Mouse (Mus musculus) heart, embryonic 13.5 days (tissue): ENCODE measurements around the gene Chn2. TPM values are rescaled to one million over a fixed set of nuclear protein-coding genes. Genes with fewer than 3 reads are reported as not detected.

ENCODE experiments used
- ATAC-seq: fragments of 200-750 bp; cut with Nextera tagmentation; 2 replicates; pipeline ENCODE4 v1.8.0; 2017; ENCODE audit warnings: moderate TSS enrichment; ENCODE audit not compliant: insufficient number of reproducible peaks, low FRiP score, low TSS enrichment; ENCODE audit errors: extremely low read depth
- H3K27ac ChIP-seq: fragments of 300-500 bp; sonication (generic); replicated peaks from 2 replicates; pipeline ENCODE4 v1.5.1; 2015; ENCODE audit warnings: moderate library complexity, mild to moderate bottlenecking, inconsistent platforms
- H3K27me3 ChIP-seq: fragments of 300-500 bp; sonication (generic); replicated peaks from 2 replicates; pipeline ENCODE4 v1.6.1; 2015; ENCODE audit warnings: mild to moderate bottlenecking, inconsistent platforms
- H3K36me3 ChIP-seq: fragments of 300-500 bp; sonication (generic); 2 replicates; pipeline ENCODE4 v1.6.1; 2015; ENCODE audit warnings: mild to moderate bottlenecking, inconsistent platforms
- H3K4me1 ChIP-seq: fragments of 300-500 bp; sonication (generic); 2 replicates; pipeline ENCODE4 v1.6.1; 2015; ENCODE audit warnings: inconsistent platforms
- H3K4me2 ChIP-seq: fragments of 300-500 bp; sonication (generic); 2 replicates; pipeline ENCODE4 v1.6.1; 2015; ENCODE audit warnings: inconsistent platforms, mild to moderate bottlenecking, moderate library complexity
- H3K4me3 ChIP-seq: fragments of 300-500 bp; sonication (generic); 2 replicates; pipeline ENCODE4 v1.5.1; 2015; ENCODE audit warnings: moderate library complexity, mild to moderate bottlenecking, inconsistent platforms
- H3K9ac ChIP-seq: fragments of 300-500 bp; sonication (generic); 2 replicates; pipeline ENCODE4 v1.6.1; 2015; ENCODE audit warnings: inconsistent platforms, mild to moderate bottlenecking, moderate library complexity
- H3K9me3 ChIP-seq: fragments of 300-500 bp; sonication (generic); 2 replicates; pipeline ENCODE4 v1.6.1; 2016; ENCODE audit warnings: inconsistent platforms
- WGBS: fragments of 180-500 bp; shearing (Covaris S2); methylation state at CpG from one replicate; pipeline ENCODE4 v1.1.7; 2015; ENCODE audit warnings: mixed read lengths; 5-methylcytosine and 5-hydroxymethylcytosine counted together
- polyA plus RNA-seq: library from polyadenylated mRNA; unstranded; fragments of >200 nt; fragmentation: Nextera tagmentation; extraction: Ambion mirVana; gene quantifications from 2 replicates; pipeline ENCODE4 v1.2.1, GENCODE M21; 2015

The Chn2 gene
- polyA plus RNA-seq, 1 experiment from 2014 or later, result 8.7 TPM

DNA sequence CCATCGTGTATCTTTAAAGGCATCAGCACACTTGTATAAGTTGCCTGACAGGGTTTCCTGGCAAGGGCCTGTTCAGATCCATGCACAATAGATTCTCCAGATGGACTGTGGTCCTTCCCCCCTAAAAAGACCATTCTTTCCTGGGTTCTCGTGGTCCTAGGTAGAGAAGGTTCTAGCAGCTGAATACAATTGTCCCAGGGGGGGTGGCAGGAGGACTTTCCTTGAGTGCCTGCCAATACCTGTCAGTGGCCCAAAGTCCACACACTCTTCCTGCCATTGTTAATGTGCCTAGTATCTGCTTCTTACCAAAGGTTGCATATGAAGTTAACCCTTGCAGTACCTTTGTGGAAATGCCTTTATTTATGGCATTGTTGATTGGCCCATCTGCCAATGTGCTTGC, 257.9 kb downstream of the Chn2 start:
- Histone ChIP-seq H3K36me3 (peaks cover 14% of the 10 kb centered on the region), H3K9me3 (no peaks in the 10 kb centered on the region), H3K27me3 (no peaks in the 10 kb centered on the region), H3K27ac (peak overlapping the region; percentile 73; the same call in 1 of the 2 replicates), H3K4me2 (no peak overlapping the region), H3K4me3 (no peak overlapping the region), H3K4me1 (no peaks in the 10 kb centered on the region), H3K9ac (no peak overlapping the region)
- ATAC-seq, result no peak
- 64% methylated on average over 2 of the region's 2 CpGs for WGBS

DNA sequence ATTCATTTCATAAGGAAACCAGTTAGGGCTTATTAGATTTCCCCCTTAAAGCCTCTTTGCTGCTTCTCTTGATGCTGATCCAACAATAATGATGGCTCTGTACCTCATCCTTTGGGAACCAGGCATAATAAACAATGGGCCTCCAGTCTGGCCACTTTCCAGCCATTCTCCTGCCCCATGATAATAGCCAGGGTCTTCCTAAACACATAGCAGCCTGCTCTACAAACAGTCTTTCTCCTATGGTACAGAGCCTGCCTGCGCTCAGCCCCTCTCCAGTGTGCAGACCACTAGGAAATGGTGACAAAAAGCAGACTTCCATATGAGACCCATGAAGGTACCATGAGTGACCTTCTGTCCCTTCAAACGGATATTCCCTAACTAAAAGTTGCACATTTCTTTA, 260.1 kb downstream of the Chn2 start:
- Histone ChIP-seq H3K9ac (no peak overlapping the region), H3K36me3 (peaks cover 8% of the 10 kb centered on the region; the same call in 1 of the 2 replicates), H3K27me3 (no peaks in the 10 kb centered on the region), H3K27ac (peak overlapping the region; percentile 77), H3K9me3 (no peaks in the 10 kb centered on the region), H3K4me2 (no peak overlapping the region), H3K4me1 (no peaks in the 10 kb centered on the region), H3K4me3 (no peak overlapping the region)
- WGBS, result 55% methylated on average over 2 of the region's 2 CpGs
- peak; percentile 71; the same call in 1 of the 2 replicates for ATAC-seq

DNA sequence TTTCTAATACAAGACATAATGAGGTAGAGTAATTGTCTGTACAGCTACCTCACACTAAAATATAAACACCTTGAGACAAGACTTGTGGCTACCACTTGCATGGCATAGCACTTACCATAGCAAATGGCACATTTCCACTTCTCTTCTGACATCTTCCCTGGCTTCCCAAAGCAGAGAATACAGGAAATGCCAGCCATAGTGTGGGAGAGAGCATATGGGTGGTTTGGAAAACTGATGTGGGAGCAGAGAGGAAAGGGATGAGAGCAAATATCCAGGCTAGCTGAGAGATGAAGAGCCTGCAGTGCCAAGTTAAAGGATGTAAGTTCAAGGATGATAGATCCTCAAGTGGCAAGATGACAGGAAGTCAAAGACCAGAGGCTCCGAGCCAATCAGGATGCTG, 266.4 kb downstream of the Chn2 start:
- Histone ChIP-seq H3K9ac (no peak overlapping the region), H3K4me1 (no peaks in the 10 kb centered on the region), H3K36me3 (no peaks in the 10 kb centered on the region), H3K27ac (no peak overlapping the region), H3K4me2 (no peak overlapping the region), H3K27me3 (no peaks in the 10 kb centered on the region), H3K4me3 (no peak overlapping the region), H3K9me3 (no peaks in the 10 kb centered on the region)
- WGBS, result 50% methylated on average over 1 of the region's 1 CpGs
- ATAC-seq, result no peak

DNA sequence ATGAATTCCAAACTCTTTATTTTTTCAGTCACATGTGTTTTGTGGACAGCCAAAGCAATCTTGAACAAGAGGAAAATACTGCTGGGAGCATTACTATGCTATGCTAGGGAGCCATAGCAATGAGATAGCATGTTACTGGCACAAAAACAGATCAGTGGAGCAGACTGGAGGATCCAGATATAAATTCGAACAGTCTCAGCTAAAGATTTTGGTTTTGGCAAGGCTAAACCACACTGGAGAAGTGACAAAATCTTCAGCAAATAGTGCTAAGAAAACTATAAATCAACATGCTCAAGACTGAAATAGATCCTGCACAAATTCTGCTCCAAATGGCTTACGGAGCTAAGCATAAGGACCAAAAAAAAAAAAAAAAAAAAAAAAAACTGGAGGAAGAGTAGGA, 273.7 kb downstream of the Chn2 start:
- Histone ChIP-seq H3K36me3 (no peaks in the 10 kb centered on the region), H3K9ac (no peak overlapping the region), H3K4me2 (no peak overlapping the region), H3K9me3 (no peaks in the 10 kb centered on the region), H3K4me1 (no peaks in the 10 kb centered on the region), H3K27ac (no peak overlapping the region), H3K4me3 (no peak overlapping the region), H3K27me3 (peaks cover 4% of the 10 kb centered on the region; the same call in 1 of the 2 replicates)
- 72% methylated on average over 2 of the region's 2 CpGs for WGBS
- ATAC-seq, result no peak

DNA sequence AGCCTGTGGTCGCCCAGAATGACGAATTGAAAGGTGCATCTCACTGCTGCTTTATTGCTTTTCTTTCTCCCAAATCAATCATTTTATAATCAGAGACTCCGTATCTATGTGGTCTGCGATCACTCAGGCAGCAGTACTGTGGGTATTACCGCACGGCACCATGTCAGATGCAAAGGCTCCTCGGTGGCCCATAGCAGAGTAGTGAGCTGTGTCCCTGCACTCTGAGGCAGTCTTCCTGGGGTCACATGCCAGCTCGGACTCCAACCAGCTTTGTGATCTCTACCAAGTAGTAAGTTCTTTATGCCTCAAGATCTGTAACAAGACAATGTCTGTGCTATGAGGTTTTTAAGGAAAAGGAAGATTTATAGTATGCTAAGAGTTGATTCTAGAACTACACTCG, 279.3 kb downstream of the Chn2 start:
- no peaks in the 10 kb centered on the region for H3K36me3 ChIP-seq
- no peaks in the 10 kb centered on the region for H3K9me3 ChIP-seq
- no peak overlapping the region for H3K4me2 ChIP-seq
- no peak for ATAC-seq
- H3K9ac ChIP-seq, result no peak overlapping the region
- H3K4me1 ChIP-seq, result no peaks in the 10 kb centered on the region
- 79% methylated on average over 9 of the region's 9 CpGs for WGBS
- peaks cover 15% of the 10 kb centered on the region; the same call in 1 of the 2 replicates for H3K27me3 ChIP-seq
- no peak overlapping the region for H3K27ac ChIP-seq
- H3K4me3 ChIP-seq, result no peak overlapping the region

DNA sequence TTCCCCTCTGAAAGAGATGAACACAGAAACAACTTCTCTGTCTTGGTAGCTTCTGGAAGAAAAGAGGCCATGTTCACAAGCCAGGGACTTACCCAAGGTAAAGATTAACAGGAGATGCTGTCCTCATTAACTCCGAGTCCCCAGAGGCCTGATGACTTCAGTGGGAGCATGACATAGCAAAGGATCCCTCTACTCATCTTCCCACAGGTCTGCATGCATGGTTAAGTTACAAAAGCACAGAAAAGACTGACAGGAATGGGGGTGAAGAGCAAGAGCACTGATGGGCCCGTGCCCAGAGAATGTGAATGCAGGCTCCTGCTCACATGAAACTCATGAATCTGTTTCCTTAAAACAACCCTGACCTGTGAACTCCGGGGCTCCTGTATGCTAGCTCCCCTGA, 279.8 kb downstream of the Chn2 start:
- WGBS, result 65% methylated on average over 3 of the region's 3 CpGs
- Histone ChIP-seq H3K4me2 (no peak overlapping the region), H3K4me3 (no peak overlapping the region), H3K4me1 (no peaks in the 10 kb centered on the region), H3K27me3 (peaks cover 19% of the 10 kb centered on the region), H3K27ac (no peak overlapping the region), H3K9me3 (no peaks in the 10 kb centered on the region), H3K9ac (no peak overlapping the region), H3K36me3 (no peaks in the 10 kb centered on the region)
- ATAC-seq, result no peak

DNA sequence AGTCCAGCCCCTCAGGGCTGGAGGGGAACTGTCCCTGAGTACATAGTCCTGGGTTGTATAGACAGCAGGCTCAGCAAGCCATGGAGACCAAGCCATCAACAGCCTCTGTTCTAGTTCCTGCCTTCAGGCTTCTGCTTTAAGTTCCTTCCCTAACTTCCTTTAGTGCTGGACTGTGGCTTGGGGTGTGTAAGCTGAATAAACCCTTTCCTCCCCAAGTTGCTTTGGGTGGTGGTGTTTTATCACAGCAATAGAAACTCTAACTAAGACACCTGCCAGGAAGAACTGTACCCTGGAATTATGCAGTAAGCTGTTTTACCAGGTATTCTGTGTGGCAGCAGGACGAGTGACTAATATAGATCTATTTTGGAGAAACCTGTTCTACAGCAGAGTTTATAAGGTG, 280.9 kb downstream of the Chn2 start:
- 75% methylated on average over 1 of the region's 1 CpGs for WGBS

DNA sequence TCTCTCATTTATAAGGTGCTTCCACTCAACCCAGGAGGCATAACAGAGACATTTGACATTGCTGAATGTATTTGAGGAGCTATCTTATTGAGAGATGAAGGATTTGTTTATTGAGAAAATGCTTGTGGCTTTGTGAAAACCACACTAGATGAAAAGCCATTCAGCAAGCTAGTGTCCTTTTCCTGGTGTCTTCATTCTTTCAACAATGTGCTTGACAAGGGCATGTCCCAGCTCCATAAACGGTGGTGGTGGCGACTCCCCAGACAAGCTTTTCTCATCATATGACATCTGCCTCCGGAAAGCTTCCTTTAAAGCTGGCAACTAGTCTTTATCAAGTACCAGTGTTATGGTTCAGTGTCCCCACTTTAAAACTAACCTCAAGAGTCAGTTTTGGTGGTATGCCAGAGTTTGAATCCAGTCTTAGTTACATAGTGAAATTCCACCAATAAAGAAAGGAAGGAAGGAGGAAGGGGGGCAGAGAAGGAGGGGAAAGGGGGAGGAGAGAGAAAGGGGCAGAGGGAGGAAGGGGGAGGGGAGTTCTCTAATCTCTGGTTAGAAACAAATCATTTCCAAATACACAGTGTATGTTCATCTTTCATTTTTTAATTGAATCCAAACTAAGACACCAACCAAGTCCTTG, 286.0 kb downstream of the Chn2 start, which contains the start of gene Prr15:
Prr15 (plus strand) TSS at position 590 of the 640 bp plus-strand sequence.
- ATAC-seq, result no peak
- peak within 1 kb of the TSS; percentile 99 for H3K4me2 ChIP-seq
- WGBS, result 41% methylated on average over 3 of the region's 3 CpGs
- H3K36me3 ChIP-seq, result no peaks in the 10 kb centered on the region
- peak within 1 kb of the TSS; percentile 59 for H3K4me3 ChIP-seq
- H3K9me3 ChIP-seq, result no peaks in the 10 kb centered on the region
- H3K9ac ChIP-seq, result peak within 1 kb of the TSS; percentile 82
- 0 out of 2 replicates have a peak, but pooled peaks cover 8% of the 10 kb centered on the region for H3K4me1 ChIP-seq
- H3K27me3 ChIP-seq, result peaks cover 49% of the 10 kb centered on the region
- H3K27ac ChIP-seq, result peak within 1 kb of the TSS; percentile 84

More for the DNA sequence above, 280.9 kb downstream of the Chn2 start:
- Histone ChIP-seq H3K27ac (no peak overlapping the region), H3K36me3 (no peaks in the 10 kb centered on the region), H3K9me3 (no peaks in the 10 kb centered on the region), H3K4me1 (no peaks in the 10 kb centered on the region), H3K9ac (no peak overlapping the region), H3K27me3 (peaks cover 30% of the 10 kb centered on the region), H3K4me3 (no peak overlapping the region), H3K4me2 (no peak overlapping the region)
- ATAC-seq, result no peak

DNA sequence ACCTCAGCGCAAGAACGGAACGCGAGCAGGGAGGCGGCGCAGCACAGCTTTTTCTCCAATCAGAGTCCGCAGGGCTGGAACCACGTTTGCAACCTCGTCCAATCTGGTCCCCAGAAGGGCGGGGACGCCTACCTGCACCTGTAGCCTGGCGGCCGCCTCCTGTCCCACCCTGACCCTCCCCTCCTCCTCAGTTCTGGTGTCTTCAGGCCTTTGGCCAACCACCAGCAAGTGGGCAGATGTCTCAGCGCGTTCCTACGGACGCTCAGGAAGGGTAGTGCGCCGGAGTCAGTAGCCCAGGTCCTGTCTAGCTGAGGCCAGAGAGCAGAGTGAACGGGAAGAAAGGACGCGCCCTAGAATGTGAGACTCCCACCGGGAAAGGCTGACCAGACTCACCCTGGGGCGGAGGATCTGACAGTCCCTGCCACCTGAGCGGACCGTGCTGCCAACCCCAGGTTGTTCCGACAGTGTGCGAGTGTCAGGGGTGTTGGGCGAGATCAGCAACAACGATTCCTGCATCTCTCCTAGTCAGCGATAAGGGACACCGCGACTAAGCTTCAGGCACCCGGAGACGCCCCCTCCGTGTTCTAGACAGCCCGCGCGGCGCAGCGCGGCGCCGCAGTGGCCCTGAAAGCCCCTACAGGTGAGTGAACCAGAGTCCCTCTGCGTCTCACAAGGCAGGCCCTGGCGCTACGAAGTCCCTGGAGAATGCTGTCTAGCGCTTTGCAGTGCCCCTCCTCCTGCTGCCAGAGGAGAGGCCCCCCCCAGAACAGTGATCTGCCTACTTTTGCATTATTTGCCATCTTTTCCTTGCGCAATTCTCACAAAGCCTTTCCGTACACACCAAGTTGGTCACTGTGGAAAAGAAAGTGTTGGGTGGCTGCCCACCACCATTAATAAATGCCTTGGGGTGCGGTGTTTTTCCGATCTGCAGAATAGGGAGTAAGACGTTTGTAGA, 287.6 kb downstream of the Chn2 start:
- Histone ChIP-seq H3K4me1 (peaks cover 12% of the 10 kb centered on the region; the same call in 1 of the 2 replicates), H3K27me3 (peaks cover 49% of the 10 kb centered on the region), H3K36me3 (no peaks in the 10 kb centered on the region), H3K27ac (peak overlapping the region; percentile 84), H3K9me3 (no peaks in the 10 kb centered on the region), H3K4me3 (peak overlapping the region; percentile 59), H3K9ac (peak overlapping the region; percentile 82), H3K4me2 (peak overlapping the region; percentile 99)
- WGBS, result under 1% methylated on average over 53 of the region's 53 CpGs
- no peak; the same call in 1 of the 2 replicates for ATAC-seq

DNA sequence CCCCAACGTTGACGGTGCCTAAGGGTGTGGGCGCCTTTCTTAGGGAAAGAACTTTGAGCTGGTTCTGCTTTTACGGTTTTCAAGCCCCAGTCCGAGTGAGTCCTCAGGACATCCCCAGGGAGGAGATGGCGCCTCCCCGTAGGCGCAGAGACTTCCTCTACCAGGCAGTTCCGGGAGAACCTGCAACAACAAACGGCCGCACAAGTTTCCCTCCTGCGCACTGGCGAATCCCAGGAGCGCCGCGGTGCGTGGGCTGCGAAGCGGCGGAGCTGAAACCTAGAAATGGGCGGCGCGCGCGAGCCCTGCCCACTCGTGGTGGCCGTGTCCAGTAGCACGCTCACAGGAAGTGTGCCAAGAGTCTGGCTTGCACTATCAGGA, 288.3 kb downstream of the Chn2 start:
- H3K4me1 ChIP-seq, result peaks cover 12% of the 10 kb centered on the region; the same call in 1 of the 2 replicates
- H3K9ac ChIP-seq, result peak overlapping the region; percentile 82
- no peaks in the 10 kb centered on the region for H3K9me3 ChIP-seq
- no peaks in the 10 kb centered on the region for H3K36me3 ChIP-seq
- H3K4me3 ChIP-seq, result peak overlapping the region; percentile 59
- H3K27me3 ChIP-seq, result peaks cover 49% of the 10 kb centered on the region
- peak overlapping the region; percentile 84 for H3K27ac ChIP-seq
- ATAC-seq, result no peak
- WGBS, result under 1% methylated on average over 28 of the region's 28 CpGs
- peak overlapping the region; percentile 99 for H3K4me2 ChIP-seq

DNA sequence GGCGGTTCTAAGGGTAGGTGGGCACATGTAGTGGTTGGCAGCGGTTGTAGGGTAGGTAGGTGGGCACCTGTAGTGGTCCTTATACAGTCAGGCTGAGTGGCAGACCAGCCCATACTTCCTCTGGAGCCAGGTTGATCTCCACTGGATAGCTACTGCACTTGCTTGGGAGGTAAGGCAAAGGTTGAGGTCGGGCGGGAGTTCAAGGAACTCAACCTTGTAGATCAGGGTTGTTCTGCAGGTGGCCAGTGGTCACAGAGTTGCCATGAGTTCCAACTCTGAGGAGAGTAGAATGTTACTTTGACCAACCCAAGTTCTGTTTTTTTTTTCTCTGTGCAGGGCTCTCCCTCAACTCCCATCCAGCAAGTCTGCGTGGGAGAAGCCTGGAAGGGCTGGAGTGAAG, 289.4 kb downstream of the Chn2 start:
- 85% methylated on average over 5 of the region's 5 CpGs for WGBS
- H3K9me3 ChIP-seq, result no peaks in the 10 kb centered on the region
- peaks cover 41% of the 10 kb centered on the region for H3K27me3 ChIP-seq
- H3K4me1 ChIP-seq, result peaks cover 12% of the 10 kb centered on the region; the same call in 1 of the 2 replicates
- no peaks in the 10 kb centered on the region for H3K36me3 ChIP-seq
- peak overlapping the region; percentile 99 for H3K4me2 ChIP-seq
- ATAC-seq, result 0 out of 2 replicates have a peak, but pooled peaks have one; percentile 10
- H3K27ac ChIP-seq, result peak overlapping the region; percentile 84
- H3K4me3 ChIP-seq, result peak overlapping the region; percentile 59
- peak overlapping the region; percentile 2; the same call in 1 of the 2 replicates for H3K9ac ChIP-seq
